Mouse (Mus musculus) forebrain, embryonic 15.5 days (tissue): ENCODE results near the gene Polr3g. TPM values are rescaled to one million over a fixed set of nuclear protein-coding genes. Genes with fewer than 3 reads are reported as not detected.
"Not testable (repeated sequence)": the region's sequence is repeated elsewhere in the genome, so short reads cannot be mapped to it uniquely, and the experiment has no call there.

Source experiments
- ATAC-seq: fragments of 200-750 bp; cut with Nextera tagmentation; replicated peaks from 2 replicates; pipeline ENCODE4 v1.8.0; 2017; ENCODE audit warnings: mild to moderate bottlenecking, moderate TSS enrichment, moderate library complexity
- H3K27ac ChIP-seq: fragments of 300-500 bp; sonication (generic); replicated peaks from 2 replicates; pipeline ENCODE4 v1.5.1; 2015; ENCODE audit warnings: mild to moderate bottlenecking, inconsistent platforms
- H3K27me3 ChIP-seq: fragments of 300-500 bp; sonication (generic); 2 replicates; pipeline ENCODE4 v1.6.1; 2015; ENCODE audit warnings: inconsistent platforms
- H3K36me3 ChIP-seq: fragments of 300-500 bp; sonication (generic); 2 replicates; pipeline ENCODE4 v1.6.1; 2015; ENCODE audit warnings: mild to moderate bottlenecking, inconsistent platforms
- H3K4me1 ChIP-seq: fragments of 300-500 bp; sonication (generic); 2 replicates; pipeline ENCODE4 v1.6.1; 2015; ENCODE audit warnings: inconsistent platforms
- H3K4me2 ChIP-seq: fragments of 300-500 bp; sonication (generic); replicated peaks from 2 replicates; pipeline ENCODE4 v1.6.1; 2015; ENCODE audit warnings: mild to moderate bottlenecking, inconsistent platforms
- H3K4me3 ChIP-seq: fragments of 300-500 bp; sonication (generic); 2 replicates; pipeline ENCODE4 v1.5.1; 2015; ENCODE audit warnings: mild to moderate bottlenecking, inconsistent platforms
- H3K9ac ChIP-seq: fragments of 300-500 bp; sonication (generic); replicated peaks from 2 replicates; pipeline ENCODE4 v1.6.1; 2015; ENCODE audit warnings: mild to moderate bottlenecking, inconsistent platforms
- H3K9me3 ChIP-seq: fragments of 300-500 bp; sonication (generic); 2 replicates; pipeline ENCODE4 v1.6.1; 2016; ENCODE audit warnings: inconsistent platforms
- WGBS: fragments of 180-500 bp; shearing (Covaris S2); methylation state at CpG from one replicate; pipeline ENCODE4 v1.1.7; 2015; ENCODE audit warnings: mixed read lengths; 5-methylcytosine and 5-hydroxymethylcytosine counted together
- polyA plus RNA-seq: library from polyadenylated mRNA; unstranded; fragments of >200 nt; fragmentation: Nextera tagmentation; extraction: Ambion mirVana; gene quantifications from 2 replicates; pipeline ENCODE4 v1.2.1, GENCODE M21; 2015

The Polr3g gene
- polyA plus RNA-seq, 1 experiment from 2014 or later = 4.0 TPM

- no peak overlapping the region for H3K9ac ChIP-seq
- no peaks in the 10 kb centered on the region for H3K9me3 ChIP-seq
- WGBS = 93% methylated on average over 3 of the region's 3 CpGs
- ATAC-seq = no peak
- H3K27ac ChIP-seq = no peak overlapping the region
- H3K27me3 ChIP-seq = no peaks in the 10 kb centered on the region
- no peak overlapping the region for H3K4me3 ChIP-seq
- H3K36me3 ChIP-seq = no peaks in the 10 kb centered on the region
- H3K4me1 ChIP-seq = 0 out of 2 replicates have a peak, but pooled peaks cover 4% of the 10 kb centered on the region
- H3K4me2 ChIP-seq = no peak overlapping the region
Measured at GRCm38 (mm10) chr13:81683107-81683506, 27.7 kb downstream of the Polr3g start.

GRCm38 (mm10) chr13:81675333-81675732, 35.5 kb downstream of the Polr3g start:
- ATAC-seq = no peak
- Histone ChIP-seq H3K4me1 (0 out of 2 replicates have a peak, but pooled peaks cover 4% of the 10 kb centered on the region), H3K36me3 (peaks cover 7% of the 10 kb centered on the region; the same call in 1 of the 2 replicates), H3K9me3 (no peaks in the 10 kb centered on the region), H3K4me2 (no peak overlapping the region), H3K27me3 (no peaks in the 10 kb centered on the region), H3K27ac (no peak overlapping the region), H3K9ac (no peak overlapping the region), H3K4me3 (no peak overlapping the region)
- WGBS = 87% methylated on average over 8 of the region's 8 CpGs

GRCm38 (mm10) chr13:81667713-81668112, 43.1 kb downstream of the Polr3g start:
- Histone ChIP-seq H3K4me1 (peaks cover 10% of the 10 kb centered on the region), H3K4me3 (no peak overlapping the region), H3K9me3 (no peaks in the 10 kb centered on the region), H3K27me3 (no peaks in the 10 kb centered on the region), H3K9ac (no peak overlapping the region), H3K27ac (no peak overlapping the region), H3K36me3 (peaks cover 50% of the 10 kb centered on the region), H3K4me2 (no peak overlapping the region)
- 93% methylated on average over 5 of the region's 5 CpGs for WGBS
- ATAC-seq = no peak

DNA sequence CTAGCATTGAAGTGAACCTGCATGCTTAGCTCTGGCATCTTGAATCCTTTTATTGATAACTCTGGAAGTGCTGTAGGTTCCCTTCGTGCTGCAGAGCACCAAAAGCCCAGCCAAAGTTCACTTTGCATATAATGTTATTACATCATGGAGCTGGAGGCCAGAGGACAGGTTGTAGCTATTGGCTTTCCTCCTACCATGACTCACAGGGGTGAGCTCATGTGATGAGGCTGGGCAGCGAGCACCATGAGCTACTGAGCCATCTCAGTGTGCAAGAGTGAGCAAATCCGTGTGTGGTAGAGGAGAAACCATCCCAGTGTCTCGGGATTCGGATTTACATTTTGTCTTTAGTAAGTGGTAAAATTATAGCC, 46.5 kb downstream of the Polr3g start:
- no peaks in the 10 kb centered on the region for H3K27me3 ChIP-seq
- ATAC-seq = no peak
- no peak overlapping the region for H3K4me2 ChIP-seq
- no peaks in the 10 kb centered on the region for H3K9me3 ChIP-seq
- 0 out of 2 replicates have a peak overlapping the region, but pooled peaks have one; percentile 1 for H3K27ac ChIP-seq
- 81% methylated on average over 5 of the region's 5 CpGs for WGBS
- H3K36me3 ChIP-seq = peaks cover 38% of the 10 kb centered on the region
- H3K9ac ChIP-seq = no peak overlapping the region
- H3K4me1 ChIP-seq = peaks cover 16% of the 10 kb centered on the region
- H3K4me3 ChIP-seq = no peak overlapping the region

DNA sequence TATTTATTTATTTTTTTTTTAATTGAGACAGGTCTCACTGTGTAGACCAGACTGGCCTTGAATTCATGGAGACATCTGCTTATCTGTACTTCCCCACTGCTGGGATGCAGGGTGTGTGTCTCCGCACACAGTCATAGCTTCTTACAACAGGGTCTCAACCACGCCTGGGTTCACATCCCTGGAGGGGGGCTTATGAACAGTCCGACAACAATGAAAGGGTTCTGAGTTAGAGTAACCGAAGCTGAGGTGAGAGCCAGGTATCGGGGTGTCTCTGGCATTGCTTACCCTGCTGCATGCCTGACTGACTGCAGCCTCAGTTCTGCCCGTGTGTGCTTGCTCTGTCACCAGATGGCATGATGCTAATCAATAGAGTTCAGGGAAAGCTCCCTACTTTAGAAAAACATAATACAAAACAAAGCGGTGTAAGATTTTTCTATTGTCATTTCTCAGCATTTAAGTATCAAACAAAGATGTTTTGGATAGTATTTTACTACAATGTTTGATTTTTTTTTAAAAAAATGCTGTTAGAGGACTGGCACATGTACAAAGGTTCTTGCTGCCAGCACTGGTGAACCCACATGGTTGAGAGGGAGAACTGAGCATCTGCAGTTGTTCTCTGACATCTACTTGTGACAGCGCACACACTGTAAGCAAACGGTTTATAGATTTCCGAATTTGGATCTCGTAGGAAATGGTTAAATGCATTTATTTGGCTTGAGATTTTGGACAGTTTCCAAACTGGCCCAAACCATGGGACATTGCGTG, 47.1 kb downstream of the Polr3g start:
- Histone ChIP-seq H3K27ac (peak overlapping the region; percentile 38; the same call in 1 of the 2 replicates), H3K9ac (no peak overlapping the region), H3K27me3 (no peaks in the 10 kb centered on the region), H3K4me2 (no peak overlapping the region), H3K9me3 (no peaks in the 10 kb centered on the region), H3K36me3 (peaks cover 32% of the 10 kb centered on the region), H3K4me3 (no peak overlapping the region), H3K4me1 (peaks cover 22% of the 10 kb centered on the region)
- peak; percentile 77 for ATAC-seq
- WGBS = 67% methylated on average over 12 of the region's 12 CpGs

GRCm38 (mm10) chr13:81658053-81658752, 52.6 kb downstream of the Polr3g start:
- H3K9me3 ChIP-seq = no peaks in the 10 kb centered on the region
- 8% methylated on average over 21 of the region's 21 CpGs for WGBS

DNA sequence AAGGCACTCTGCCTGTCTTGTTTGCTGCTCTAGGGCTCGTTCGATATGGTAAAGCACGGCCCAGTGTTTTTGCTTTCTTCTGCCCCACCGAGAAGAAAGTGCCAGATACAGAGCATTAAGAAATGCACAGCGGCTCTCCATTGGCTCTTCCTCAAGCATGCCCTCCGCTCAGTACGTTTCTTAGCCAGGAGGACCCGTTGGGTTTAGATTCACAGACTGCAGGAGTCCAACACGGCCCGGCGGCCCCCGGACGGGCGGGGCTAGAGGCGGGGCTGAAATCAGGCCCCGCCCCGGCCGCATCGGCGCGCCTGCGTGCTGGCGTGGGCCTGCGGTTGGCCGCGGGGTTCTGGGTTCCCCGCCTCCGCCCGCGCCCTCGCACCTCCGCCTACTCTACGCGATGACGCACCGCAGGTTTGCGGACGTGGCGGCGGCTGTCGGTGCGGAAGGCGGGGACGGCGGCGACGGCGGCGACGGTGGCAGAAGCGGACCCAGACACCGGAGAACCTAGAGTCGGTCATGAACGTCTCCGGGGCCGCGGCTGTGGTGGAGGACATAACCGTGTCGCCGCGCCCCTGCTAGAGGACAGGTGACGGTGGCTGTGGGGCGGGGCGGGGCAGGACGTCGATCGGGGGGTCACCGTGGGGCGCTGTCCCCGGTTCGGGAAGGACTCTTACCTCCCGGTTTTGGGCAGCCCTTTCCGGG, 53.3 kb downstream of the Polr3g start, which contains the start of gene Lysmd3:
TSS of gene Lysmd3 (plus strand) at position 313 of the 702 bp plus-strand sequence.
- peak; percentile 99 for ATAC-seq
- H3K9ac ChIP-seq = peak within 1 kb of the TSS; percentile 90
- H3K36me3 ChIP-seq = no peaks in the 10 kb centered on the region
- peak within 1 kb of the TSS; percentile 72 for H3K4me2 ChIP-seq
- H3K27me3 ChIP-seq = no peaks in the 10 kb centered on the region
- H3K4me1 ChIP-seq = peaks cover 26% of the 10 kb centered on the region
- H3K27ac ChIP-seq = peak within 1 kb of the TSS; percentile 90
- H3K4me3 ChIP-seq = peak within 1 kb of the TSS; percentile 90
- under 1% methylated on average over 73 of the region's 73 CpGs for WGBS
- H3K9me3 ChIP-seq = no peaks in the 10 kb centered on the region

More at GRCm38 (mm10) chr13:81658053-81658752, 52.6 kb downstream of the Polr3g start:
- H3K27me3 ChIP-seq = no peaks in the 10 kb centered on the region
- peak overlapping the region; percentile 90 for H3K9ac ChIP-seq
- H3K4me2 ChIP-seq = peak overlapping the region; percentile 72
- H3K4me3 ChIP-seq = peak overlapping the region; percentile 90
- no peaks in the 10 kb centered on the region for H3K36me3 ChIP-seq
- peak; percentile 4 for ATAC-seq
- H3K27ac ChIP-seq = peak overlapping the region; percentile 90
- peaks cover 26% of the 10 kb centered on the region for H3K4me1 ChIP-seq

DNA sequence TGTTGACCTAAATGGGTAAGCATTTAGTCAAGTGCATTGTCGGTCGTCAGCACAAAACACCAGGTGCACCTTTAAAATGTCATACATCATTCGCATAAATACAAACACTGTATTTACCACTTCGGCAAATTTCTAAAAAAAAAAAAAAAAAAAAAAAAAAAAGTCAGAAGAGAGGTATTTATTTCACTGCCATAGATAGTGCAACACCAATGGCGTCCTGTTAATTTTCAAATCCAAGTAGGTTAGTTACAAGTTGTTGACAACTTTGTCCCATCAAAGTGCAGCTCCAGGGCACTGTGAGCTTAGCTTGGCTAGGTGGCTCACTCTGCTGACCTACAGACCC, 53.8 kb downstream of the Polr3g start:
- H3K4me2 ChIP-seq = peak overlapping the region; percentile 72
- 11% methylated on average over 5 of the region's 5 CpGs for WGBS
- H3K27ac ChIP-seq = peak overlapping the region; percentile 90
- H3K4me3 ChIP-seq = peak overlapping the region; percentile 90
- H3K4me1 ChIP-seq = peaks cover 26% of the 10 kb centered on the region
- no peaks in the 10 kb centered on the region for H3K9me3 ChIP-seq
- no peak for ATAC-seq
- H3K9ac ChIP-seq = peak overlapping the region; percentile 90
- H3K27me3 ChIP-seq = no peaks in the 10 kb centered on the region
- H3K36me3 ChIP-seq = no peaks in the 10 kb centered on the region

DNA sequence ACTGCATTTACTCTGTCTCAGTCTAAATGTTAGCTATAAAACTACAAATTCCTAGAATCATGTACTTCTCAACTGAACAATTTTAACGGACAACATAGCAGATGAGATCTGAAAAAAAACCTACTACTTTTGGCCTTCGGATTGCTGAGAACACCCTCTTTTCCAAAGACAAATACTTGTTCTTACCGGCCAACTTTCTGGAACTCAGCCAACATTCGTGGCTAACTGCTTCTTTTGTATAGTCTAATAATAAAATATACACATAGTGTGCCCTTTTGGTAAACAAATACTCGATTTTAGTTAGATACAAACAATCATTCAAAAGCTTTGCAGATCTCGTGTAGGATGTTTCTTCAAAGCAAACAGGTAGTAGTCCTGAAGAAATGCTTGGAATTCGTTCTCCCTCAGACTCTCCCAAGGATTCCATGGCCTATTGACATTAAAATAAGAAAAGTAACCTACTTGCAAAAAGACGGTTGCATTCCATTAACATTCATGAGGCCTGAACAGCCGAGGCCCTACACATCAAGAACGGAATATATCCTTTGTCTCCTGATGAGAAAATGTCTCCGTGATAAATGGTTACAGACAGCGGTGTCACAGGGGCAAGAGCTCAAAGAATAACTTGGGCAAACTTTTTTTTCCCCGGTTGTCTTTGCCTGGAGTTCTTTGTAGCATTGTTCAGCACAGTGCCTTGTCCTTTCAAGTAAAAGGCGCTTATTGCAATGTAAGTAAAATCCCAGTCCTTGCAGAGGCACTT, 54.5 kb downstream of the Polr3g start:
- H3K4me1 ChIP-seq = peaks cover 26% of the 10 kb centered on the region
- no peaks in the 10 kb centered on the region for H3K36me3 ChIP-seq
- ATAC-seq = no peak
- 3% methylated on average over 14 of the region's 14 CpGs for WGBS
- H3K9ac ChIP-seq = no peak overlapping the region
- peak overlapping the region; percentile 90; the same call in 1 of the 2 replicates for H3K4me3 ChIP-seq
- no peaks in the 10 kb centered on the region for H3K27me3 ChIP-seq
- H3K27ac ChIP-seq = peak overlapping the region; percentile 90; the same call in 1 of the 2 replicates
- peak overlapping the region; percentile 72 for H3K4me2 ChIP-seq
- H3K9me3 ChIP-seq = no peaks in the 10 kb centered on the region

DNA sequence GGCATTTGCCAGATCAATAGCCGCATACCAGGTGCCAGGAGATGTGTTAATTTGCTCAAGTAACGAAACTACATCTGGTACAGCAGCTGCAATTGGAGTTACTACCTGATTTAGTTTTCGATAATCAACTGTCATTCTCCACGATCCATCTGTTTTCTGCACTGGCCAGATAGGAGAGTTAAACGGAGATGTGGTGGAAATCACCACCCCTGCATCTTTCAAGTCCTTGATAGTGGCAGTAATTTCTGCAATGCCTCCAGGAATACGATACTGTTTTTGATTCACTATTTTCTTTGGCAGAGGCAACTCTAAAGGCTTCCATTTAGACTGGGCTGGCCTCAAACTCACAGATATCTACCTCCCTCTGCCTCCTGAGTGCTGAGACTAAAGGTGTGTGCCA, 60.4 kb downstream of the Polr3g start:
- H3K27me3 ChIP-seq, H3K4me3 ChIP-seq, H3K9ac ChIP-seq, ATAC-seq, H3K36me3 ChIP-seq, H3K27ac ChIP-seq, H3K9me3 ChIP-seq, H3K4me1 ChIP-seq, H3K4me2 ChIP-seq: not testable (repeated sequence)
- 83% methylated on average over 5 of the region's 6 CpGs for WGBS

DNA sequence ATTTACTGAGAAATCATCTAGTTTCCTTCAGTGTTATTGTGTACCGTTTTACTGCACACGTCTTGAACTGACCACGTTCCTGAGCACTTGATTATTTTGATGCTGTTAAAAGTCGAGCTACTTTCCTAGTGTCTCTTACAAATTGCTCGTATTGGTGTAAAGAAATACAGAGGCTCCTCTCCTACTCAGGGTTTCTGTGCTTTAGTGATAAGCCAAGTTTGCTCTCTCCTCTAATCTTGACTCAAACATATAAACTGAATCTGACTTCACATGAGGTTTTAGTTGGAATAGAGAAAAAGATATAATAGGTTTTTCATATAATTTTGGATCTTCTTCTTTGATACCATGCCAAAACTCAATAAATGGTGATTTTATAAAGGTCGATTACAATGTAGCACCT, 64.5 kb downstream of the Polr3g start:
- no peak overlapping the region for H3K4me2 ChIP-seq
- no peaks in the 10 kb centered on the region for H3K9me3 ChIP-seq
- no peak for ATAC-seq
- H3K36me3 ChIP-seq = no peaks in the 10 kb centered on the region
- peaks cover 10% of the 10 kb centered on the region for H3K4me1 ChIP-seq
- no peak overlapping the region for H3K27ac ChIP-seq
- H3K4me3 ChIP-seq = no peak overlapping the region
- H3K27me3 ChIP-seq = no peaks in the 10 kb centered on the region
- 86% methylated on average over 6 of the region's 6 CpGs for WGBS
- no peak overlapping the region for H3K9ac ChIP-seq
